Mouse (Mus musculus): ENCODE results near the gene Col27a1. TPM values are rescaled to one million over a fixed set of nuclear protein-coding genes. Genes with fewer than 3 reads are reported as not detected.

Col27a1 gene
- total and polyA plus RNA-seq, 2 experiments from 2014 or later = 1.4 to 9.5 TPM

- no peak overlapping the region for H3K9ac ChIP-seq (replicated peaks; ENCODE audit: low read length)
- 32% methylated on average over 21 of the region's 21 CpGs for WGBS
- no peaks in the 10 kb centered on the region for H3K27me3 ChIP-seq (ENCODE audit: insufficient read depth, low read length)
- TF ChIP-seq CTCF (IDR thresholded peaks at IDR 0.05; ENCODE audit: low read depth) = peak; percentile 92
- no peak overlapping the region for H3K4me3 ChIP-seq (ENCODE audit: low read length)
- no peak overlapping the region for H3K27ac ChIP-seq
- no peaks in the 10 kb centered on the region for H3K36me3 ChIP-seq (ENCODE audit: insufficient read depth, low read length)
- peak; percentile 84 for ATAC-seq
- DNase-seq (ENCODE audit: low spot score) = peak; percentile 94
- H3K4me2 ChIP-seq (ENCODE audit: low read depth, low read length) = no peak overlapping the region
- no peaks in the 10 kb centered on the region; the same call in 1 of the 2 replicates for H3K4me1 ChIP-seq (ENCODE audit: insufficient read depth, low read length)
- no peaks in the 10 kb centered on the region for H3K9me3 ChIP-seq (ENCODE audit: low read length)
Measured at GRCm38 (mm10) chr4:63307175-63308062, 93.6 kb downstream of the Col27a1 start.

GRCm38 (mm10) chr4:63308316-63308715 is 94.5 kb downstream of the Col27a1 start:
- no peak for ATAC-seq
- Histone ChIP-seq H3K4me1 (ENCODE audit: insufficient read depth, low read length) (no peaks in the 10 kb centered on the region), H3K4me2 (ENCODE audit: low read depth, low read length) (no peak overlapping the region), H3K9me3 (ENCODE audit: low read length) (no peaks in the 10 kb centered on the region), H3K36me3 (ENCODE audit: insufficient read depth, low read length) (no peaks in the 10 kb centered on the region), H3K27ac (no peak overlapping the region), H3K27me3 (ENCODE audit: insufficient read depth, low read length) (no peaks in the 10 kb centered on the region), H3K9ac (replicated peaks; ENCODE audit: low read length) (no peak overlapping the region), H3K4me3 (ENCODE audit: low read length) (no peak overlapping the region)
- DNase-seq (ENCODE audit: low spot score) = no peak
- no peak for TF ChIP-seq CTCF (IDR thresholded peaks at IDR 0.05; ENCODE audit: low read depth)
- 50% methylated on average over 3 of the region's 3 CpGs for WGBS

- no peak for DNase-seq (ENCODE audit: low spot score)
- H3K9ac ChIP-seq (replicated peaks; ENCODE audit: low read length) = no peak overlapping the region
- ATAC-seq = no peak
- no peaks in the 10 kb centered on the region for H3K4me1 ChIP-seq (ENCODE audit: insufficient read depth, low read length)
- TF ChIP-seq CTCF (IDR thresholded peaks at IDR 0.05; ENCODE audit: low read depth) = no peak
- H3K9me3 ChIP-seq (ENCODE audit: low read length) = no peaks in the 10 kb centered on the region
- H3K4me2 ChIP-seq (ENCODE audit: low read depth, low read length) = no peak overlapping the region
- no peak overlapping the region for H3K27ac ChIP-seq
- H3K36me3 ChIP-seq (ENCODE audit: insufficient read depth, low read length) = no peaks in the 10 kb centered on the region
- no peak overlapping the region for H3K4me3 ChIP-seq (ENCODE audit: low read length)
- WGBS = 71% methylated on average over 10 of the region's 10 CpGs
- no peaks in the 10 kb centered on the region for H3K27me3 ChIP-seq (ENCODE audit: insufficient read depth, low read length)
Measured at GRCm38 (mm10) chr4:63310247-63310855, 96.5 kb downstream of the Col27a1 start.

- no peak for DNase-seq (ENCODE audit: low spot score)
- no peak for ATAC-seq
- no peak for TF ChIP-seq CTCF (IDR thresholded peaks at IDR 0.05; ENCODE audit: low read depth)
- no peak overlapping the region for H3K4me3 ChIP-seq (ENCODE audit: low read length)
- no peak overlapping the region for H3K4me2 ChIP-seq (ENCODE audit: low read depth, low read length)
- 76% methylated on average over 7 of the region's 7 CpGs for WGBS
- no peak overlapping the region for H3K9ac ChIP-seq (replicated peaks; ENCODE audit: low read length)
- no peaks in the 10 kb centered on the region for H3K9me3 ChIP-seq (ENCODE audit: low read length)
- no peaks in the 10 kb centered on the region for H3K27me3 ChIP-seq (ENCODE audit: insufficient read depth, low read length)
- no peaks in the 10 kb centered on the region for H3K4me1 ChIP-seq (ENCODE audit: insufficient read depth, low read length)
- no peak overlapping the region for H3K27ac ChIP-seq
- no peaks in the 10 kb centered on the region for H3K36me3 ChIP-seq (ENCODE audit: insufficient read depth, low read length)
Measured at GRCm38 (mm10) chr4:63311426-63311825, 97.6 kb downstream of the Col27a1 start.

GRCm38 (mm10) chr4:63314063-63314462 is 100.3 kb downstream of the Col27a1 start:
- no peaks in the 10 kb centered on the region for H3K4me1 ChIP-seq (ENCODE audit: insufficient read depth, low read length)
- 0 out of 2 replicates have a peak, but pooled peaks have one; percentile 9 for ATAC-seq
- H3K36me3 ChIP-seq (ENCODE audit: insufficient read depth, low read length) = no peaks in the 10 kb centered on the region
- H3K27ac ChIP-seq = no peak overlapping the region
- H3K27me3 ChIP-seq (ENCODE audit: insufficient read depth, low read length) = no peaks in the 10 kb centered on the region
- H3K4me2 ChIP-seq (ENCODE audit: low read depth, low read length) = no peak overlapping the region
- no peak overlapping the region for H3K9ac ChIP-seq (replicated peaks; ENCODE audit: low read length)
- H3K4me3 ChIP-seq (ENCODE audit: low read length) = no peak overlapping the region
- peak; percentile 59 for DNase-seq (ENCODE audit: low spot score)
- H3K9me3 ChIP-seq (ENCODE audit: low read length) = no peaks in the 10 kb centered on the region
- peak; percentile 25; the same call in 1 of the 2 replicates for TF ChIP-seq CTCF (IDR thresholded peaks at IDR 0.05; ENCODE audit: low read depth)
- WGBS = 77% methylated on average over 5 of the region's 5 CpGs

GRCm38 (mm10) chr4:63316076-63316746 is 102.4 kb downstream of the Col27a1 start:
- Histone ChIP-seq H3K9ac (replicated peaks; ENCODE audit: low read length) (no peak overlapping the region), H3K4me2 (ENCODE audit: low read depth, low read length) (no peak overlapping the region), H3K27ac (no peak overlapping the region), H3K9me3 (ENCODE audit: low read length) (no peaks in the 10 kb centered on the region), H3K27me3 (ENCODE audit: insufficient read depth, low read length) (no peaks in the 10 kb centered on the region), H3K4me3 (ENCODE audit: low read length) (no peak overlapping the region), H3K4me1 (ENCODE audit: insufficient read depth, low read length) (no peaks in the 10 kb centered on the region), H3K36me3 (ENCODE audit: insufficient read depth, low read length) (no peaks in the 10 kb centered on the region)
- no peak for TF ChIP-seq CTCF (IDR thresholded peaks at IDR 0.05; ENCODE audit: low read depth)
- DNase-seq (ENCODE audit: low spot score) (no peak), ATAC-seq (peak; percentile 60)
- WGBS = 60% methylated on average over 9 of the region's 9 CpGs
